Mouse (Mus musculus) heart, postnatal 4 days (tissue): ENCODE measurements around the gene Tctn1. TPM values are rescaled to one million over a fixed set of nuclear protein-coding genes. Genes with fewer than 3 reads are reported as not detected.

ENCODE experiments used
- DNase-seq: peaks from one replicate; pipeline ENCODE4 v3.0.0; 2021
- total RNA-seq, 2 experiments: library from RNA; stranded (reverse); gene quantifications; 2 replicates each; pipeline ENCODE4 v1.2.3; 2021

The Tctn1 gene
- total RNA-seq, 2 experiments from 2014 or later: 6.0 to 6.1 TPM

DNA sequence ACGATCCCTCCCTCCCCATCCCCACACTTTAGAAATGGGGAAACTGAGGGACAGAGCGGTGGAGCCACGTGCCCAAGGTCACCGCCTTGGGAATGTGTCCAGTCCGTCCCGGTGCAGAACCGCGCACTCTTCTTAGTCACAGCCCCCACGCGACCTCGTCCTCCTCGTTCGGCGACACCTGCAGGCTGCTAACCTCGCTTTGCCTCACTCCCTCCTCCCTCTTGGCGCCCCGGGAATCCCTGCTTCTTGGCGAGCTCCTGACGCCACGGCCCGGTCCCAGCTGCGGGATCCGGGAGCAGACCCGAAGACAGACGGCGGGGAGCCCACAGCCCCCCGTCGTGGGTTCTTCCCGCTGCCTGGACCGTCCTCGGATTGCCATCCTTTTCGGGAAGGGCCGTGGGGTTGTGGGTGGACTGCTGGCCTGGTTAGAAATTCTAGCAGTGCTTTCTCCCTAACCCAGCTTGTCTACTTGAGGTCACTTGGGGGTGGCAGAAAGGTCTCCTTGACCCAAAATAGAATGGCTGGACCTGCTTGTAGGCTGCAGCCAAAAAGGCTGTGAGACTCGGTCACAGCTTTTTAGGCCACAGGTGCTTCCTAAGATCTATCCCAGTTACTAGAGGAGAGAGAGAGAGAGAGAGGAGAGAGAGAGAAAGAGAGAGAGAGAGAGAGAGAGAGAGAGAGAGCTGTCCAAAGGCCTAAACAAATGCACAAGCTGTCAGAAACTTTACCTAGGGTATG lies 20.9 kb upstream of the Tctn1 start:
- DNase-seq: peak; percentile 64

DNA sequence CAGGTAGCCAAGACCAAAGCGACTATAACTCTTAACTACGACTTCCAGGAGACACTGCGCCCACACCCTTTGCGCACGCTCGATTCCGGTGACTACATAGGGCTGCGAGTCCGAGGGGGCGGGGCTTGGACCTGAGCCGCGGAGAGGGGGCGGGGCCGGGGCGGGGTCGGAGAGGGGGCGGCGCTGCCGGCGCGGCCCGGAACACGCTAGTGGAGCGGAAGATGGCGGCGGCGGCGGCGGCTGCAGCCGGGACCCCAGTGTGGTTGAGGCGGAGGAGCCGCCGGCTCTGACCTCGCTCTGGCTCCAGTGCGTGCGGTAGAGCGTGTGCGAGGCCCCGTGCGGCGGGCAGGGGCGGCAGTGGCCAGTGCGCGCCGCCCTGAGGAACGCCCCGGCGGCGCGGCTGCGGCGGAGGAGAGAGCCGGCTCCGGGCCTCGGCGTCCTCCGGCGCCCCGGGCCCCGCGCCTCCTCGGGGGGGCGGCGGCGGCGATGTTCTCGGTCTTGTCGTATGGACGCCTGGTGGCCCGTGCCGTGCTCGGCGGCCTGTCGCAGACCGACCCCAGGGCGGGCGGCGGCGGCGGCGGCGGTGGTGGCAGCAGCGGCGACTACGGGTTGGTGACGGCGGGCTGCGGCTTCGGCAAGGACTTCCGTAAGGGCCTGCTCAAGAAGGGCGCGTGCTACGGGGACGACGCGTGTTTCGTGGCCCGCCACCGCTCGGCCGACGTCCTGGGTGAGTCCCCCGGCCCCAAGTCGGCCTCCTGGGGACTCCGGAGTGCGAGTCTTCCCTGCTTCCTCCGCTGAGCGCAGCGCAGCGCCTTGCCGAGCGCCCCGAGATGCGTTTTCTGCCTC lies 20.1 kb upstream of the Tctn1 start, which contains the start of gene Pptc7:
TSS of gene Pptc7 (plus strand) at position 183 of the 846 bp plus-strand sequence.
- DNase-seq: peak; percentile 93

GRCm38 (mm10) chr5:122283828-122284182 lies 19.5 kb upstream of the Tctn1 start:
- DNase-seq: no peak

DNA sequence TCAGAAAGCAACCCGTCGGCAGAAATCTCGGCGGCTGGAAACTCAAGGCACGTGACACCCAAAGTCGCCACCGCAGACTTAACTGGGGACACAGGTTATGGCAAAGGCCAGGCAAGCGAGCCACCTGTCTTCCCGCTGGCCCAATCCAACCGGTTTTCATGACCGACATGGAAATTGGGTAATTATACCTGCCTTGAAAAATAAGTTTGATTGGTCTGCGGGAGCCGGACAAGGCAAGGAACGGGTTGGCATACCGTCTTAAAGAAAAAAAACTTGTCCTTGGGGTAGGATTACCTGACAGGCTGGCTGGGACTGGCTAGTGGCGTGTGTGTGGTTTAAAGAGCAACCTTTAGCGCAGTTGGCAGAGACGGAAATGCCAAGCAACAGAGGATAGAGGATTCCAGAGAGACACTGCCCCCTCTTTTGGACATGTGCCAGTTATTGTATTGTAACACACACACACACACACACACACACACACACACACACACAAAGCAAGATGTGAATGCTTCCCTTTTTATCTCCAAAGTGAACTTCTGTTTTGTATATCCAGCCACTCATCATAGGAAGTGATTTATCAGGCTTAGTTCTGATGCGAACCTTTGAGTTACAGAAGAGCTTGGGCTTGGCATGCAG lies 16.7 kb upstream of the Tctn1 start:
- DNase-seq: no peak

DNA sequence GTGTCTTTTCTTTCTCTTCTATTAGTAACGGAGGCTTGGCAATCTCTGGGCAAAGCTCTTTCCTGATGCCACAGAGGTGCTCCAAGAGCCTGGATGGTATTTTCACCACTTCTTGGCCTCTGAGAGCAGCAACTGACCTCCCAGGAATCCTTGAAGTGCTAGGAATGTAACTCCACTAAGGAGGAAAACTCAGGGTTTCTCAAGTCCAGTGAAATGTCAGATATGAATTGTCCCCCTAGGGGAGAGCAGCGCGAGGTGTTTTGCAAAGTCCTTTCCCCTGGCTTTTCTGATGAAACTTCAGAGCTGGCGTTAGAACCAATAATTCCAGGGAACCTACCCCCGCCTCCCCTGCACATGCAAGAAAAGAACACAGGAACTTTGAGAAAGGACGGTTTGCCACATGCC lies 16.2 kb upstream of the Tctn1 start:
- no peak for DNase-seq

DNA sequence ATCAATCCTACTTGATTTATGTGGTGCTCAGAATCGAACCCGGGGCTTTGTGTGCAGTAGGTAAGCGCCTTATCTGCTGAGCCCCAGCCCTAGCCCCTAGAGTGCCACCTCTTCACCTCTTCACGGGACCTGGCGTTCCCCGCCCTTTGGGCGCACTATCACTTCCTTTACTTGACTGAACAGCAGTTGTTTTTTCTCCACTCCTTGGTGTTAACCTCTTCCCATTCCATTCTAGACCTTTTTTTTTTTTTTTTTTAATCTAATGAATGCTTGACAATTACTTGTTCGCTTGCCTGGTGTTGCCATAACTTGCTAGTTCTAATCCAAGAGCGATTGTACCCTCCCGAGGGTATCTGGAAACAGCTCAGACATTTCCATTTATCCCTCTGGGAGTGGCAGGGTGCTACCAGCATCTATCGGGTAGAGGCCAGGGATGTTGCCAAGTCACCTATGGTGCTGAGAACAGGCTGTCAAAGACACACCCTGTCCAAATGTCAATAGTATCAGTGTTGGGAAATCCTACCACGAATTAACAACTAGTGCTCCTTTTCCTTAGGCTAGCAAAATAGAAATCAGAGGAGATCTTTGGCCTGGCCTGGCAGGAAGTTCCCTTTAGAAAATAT lies 15.7 kb upstream of the Tctn1 start:
- no peak for DNase-seq

GRCm38 (mm10) chr5:122278946-122279345 lies 14.7 kb upstream of the Tctn1 start:
- no peak for DNase-seq

DNA sequence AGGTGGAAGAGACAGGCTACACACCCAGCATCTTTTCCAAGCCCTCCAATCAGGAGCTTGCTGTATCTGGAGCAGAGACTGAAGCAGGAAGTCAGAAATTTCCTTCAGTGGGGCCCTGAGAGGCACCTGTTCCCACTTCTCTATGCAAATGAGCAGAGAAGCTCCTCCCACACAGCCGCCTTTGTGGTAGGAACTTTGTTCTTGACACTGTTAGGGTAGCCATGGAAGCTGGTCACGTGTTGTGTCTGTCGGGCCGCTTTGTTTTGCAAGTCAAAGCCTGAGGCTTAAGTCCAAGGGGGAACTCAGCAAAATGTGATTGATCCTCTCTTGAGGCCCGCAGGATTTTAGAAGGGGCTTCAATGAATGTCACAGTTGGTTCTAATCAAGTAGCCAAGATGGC lies 10.5 kb upstream of the Tctn1 start:
- no peak for DNase-seq

DNA sequence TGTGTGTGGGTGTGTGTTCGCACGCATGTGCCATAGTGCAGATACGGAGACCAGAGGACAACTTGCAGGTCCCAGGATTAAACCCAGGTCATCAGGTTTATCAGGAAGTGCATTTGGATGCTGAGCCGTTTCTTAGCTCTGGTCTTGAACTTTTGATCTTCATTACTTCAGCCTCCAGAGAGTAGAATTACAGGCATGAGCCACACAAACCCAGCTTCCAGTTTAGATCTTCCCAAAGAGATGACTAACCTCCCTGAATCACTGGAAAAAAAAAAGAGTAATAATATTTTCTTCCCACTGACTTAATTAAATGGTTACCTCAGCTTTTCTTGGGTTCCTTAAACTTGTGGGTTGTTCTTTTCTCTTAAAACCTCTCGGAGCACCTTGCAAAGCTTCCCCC lies 8.6 kb upstream of the Tctn1 start:
- DNase-seq: no peak

DNA sequence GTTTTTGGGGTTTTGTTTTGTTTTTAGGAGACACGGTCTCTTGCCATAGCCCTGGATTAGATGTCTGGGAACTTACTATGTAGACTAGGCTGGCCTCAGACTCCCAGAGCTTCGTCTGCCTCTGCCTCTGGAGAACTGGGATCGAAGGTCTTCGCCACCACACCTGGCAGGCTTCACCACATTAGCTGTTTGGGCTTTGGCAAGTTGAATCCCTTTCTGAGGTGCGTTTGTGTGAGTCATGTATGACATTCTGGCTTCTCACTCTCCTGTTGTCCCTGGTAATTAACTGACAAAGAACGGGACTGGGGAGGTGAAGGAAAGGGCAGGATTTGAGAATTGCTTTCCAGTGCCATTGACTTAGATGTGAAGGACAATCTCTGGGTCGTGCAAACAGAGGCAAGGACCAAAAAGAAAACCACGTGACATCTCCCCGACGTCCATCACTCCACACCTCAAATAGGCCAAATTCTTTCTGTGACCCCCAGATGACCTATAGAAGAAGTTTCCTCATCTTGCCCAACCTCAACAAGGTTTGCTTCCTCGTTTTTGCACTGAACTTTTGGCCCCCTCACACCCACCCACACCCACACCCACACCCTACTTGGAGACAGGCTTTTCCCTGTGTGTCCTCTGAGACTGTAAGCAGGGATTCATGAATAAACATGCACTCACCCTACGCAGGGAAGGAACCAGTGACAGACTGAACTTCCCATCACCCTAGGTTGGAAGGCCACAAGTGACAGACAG lies 4.8 kb upstream of the Tctn1 start:
- no peak for DNase-seq

DNA sequence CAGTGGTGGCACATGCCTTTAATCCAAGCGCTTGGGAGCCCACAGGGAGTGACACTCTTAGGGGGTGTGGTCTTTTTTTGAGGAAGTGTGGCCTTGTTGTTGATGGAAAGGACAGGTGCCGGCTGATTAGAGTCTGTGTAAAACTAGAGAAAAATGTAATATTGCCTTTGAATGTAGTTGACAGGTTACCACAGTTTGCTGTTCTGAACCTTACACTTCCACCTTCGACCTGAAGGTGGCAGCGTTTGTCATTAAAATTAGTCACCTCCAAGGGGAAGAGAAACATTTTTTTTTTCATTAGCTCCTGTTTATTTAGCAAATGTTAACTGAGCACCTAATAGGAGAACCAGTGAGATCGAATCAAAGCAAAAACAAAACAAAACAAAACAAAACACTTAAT lies 3.6 kb upstream of the Tctn1 start:
- DNase-seq: peak; percentile 84

DNA sequence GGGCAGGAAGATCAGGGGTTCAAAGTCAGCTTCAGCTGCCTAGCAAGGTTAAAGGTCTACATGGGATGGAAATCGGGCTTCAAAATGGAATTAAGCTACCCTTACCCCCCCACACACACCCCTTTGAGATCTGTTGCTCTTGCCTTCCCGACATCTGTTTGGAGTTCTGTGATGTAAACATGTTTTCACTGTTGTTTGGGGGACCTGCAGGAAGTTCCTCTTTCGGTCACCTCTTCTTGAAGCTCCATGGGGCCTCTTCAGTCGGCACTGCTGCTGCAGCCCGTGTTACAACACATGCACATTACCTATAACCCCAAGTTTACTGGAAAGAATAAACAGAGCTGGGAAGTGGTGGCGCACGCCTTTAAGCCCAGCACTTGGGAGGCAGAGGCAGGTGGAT lies 2.9 kb upstream of the Tctn1 start:
- DNase-seq: no peak

DNA sequence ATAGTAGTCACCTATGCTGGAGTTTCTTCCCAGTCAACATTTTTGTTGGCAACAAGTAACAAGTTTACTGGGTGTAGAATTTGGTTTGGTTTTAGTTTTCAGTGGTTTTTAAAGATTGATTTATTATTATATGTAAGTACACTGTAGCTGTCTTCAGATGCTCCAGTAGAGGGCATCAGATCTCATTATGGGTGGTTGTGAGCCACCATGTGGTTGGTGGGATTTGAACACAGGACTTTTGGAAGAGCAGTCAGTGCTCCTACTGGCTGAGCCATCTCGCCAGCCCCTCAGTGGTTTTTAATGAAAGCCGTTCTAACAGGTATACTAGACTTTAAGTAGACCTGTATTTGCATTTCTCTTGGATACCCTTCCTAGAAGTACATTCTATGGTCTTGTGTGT lies 1.7 kb upstream of the Tctn1 start:
- no peak for DNase-seq

GRCm38 (mm10) chr5:122265187-122265586 lies 927 bp upstream of the Tctn1 start:
- DNase-seq: no peak

DNA sequence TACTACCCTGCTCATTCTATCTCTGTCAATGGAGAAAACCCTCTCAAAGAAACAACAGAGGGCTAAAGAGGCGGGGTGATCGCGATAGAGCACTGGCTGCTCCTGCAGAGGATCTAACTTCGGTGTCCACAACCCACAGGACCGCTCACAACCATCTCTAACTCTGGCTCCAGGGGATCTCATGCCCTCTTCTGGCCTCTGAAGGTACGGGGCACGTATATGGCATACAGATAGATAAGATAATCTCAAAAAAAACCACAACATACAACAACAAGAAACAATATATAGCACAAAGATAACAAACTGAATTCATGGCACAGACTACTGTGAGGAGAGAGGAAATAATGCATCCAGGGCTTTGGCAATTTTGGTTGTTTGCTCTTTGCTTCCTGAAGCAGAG lies 2.2 kb downstream of the Tctn1 start:
- DNase-seq: no peak

- DNase-seq: no peak
These were observed 6.1 kb downstream of the Tctn1 start for GRCm38 (mm10) chr5:122258027-122258741.

DNA sequence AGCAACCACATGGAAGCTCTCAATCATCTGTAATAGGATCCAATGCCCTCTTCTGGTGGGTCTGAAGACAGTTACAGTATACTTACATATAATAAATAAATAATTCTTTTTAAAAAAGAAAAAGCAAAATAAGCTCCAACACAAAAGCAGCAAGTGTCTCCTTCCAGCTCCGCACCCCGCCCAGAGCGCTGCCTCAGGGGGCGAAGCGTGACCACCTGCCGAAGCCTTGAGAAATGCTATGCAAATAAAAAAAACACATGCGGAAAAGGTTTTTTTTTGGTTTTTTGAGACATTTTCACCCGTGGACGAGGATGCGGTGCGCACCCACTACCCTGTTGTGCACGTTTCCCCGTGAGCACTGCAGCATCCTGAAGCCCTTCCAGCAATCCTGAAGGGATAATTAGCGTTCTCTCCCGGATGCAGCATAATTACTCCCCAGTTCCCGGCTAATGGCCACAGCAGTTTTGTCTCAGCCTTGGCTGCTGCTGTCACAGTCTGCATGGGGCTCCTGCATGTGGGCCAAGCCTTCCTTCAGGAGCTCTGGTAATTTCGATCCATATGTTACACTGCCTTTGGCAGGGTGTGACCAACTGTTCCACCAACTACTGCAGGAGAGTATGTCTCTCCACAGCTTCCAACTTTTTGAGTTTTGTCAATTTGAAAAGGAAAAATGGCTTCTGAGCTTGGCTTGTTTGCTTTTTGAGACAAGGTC lies 12.2 kb downstream of the Tctn1 start:
- DNase-seq: no peak

DNA sequence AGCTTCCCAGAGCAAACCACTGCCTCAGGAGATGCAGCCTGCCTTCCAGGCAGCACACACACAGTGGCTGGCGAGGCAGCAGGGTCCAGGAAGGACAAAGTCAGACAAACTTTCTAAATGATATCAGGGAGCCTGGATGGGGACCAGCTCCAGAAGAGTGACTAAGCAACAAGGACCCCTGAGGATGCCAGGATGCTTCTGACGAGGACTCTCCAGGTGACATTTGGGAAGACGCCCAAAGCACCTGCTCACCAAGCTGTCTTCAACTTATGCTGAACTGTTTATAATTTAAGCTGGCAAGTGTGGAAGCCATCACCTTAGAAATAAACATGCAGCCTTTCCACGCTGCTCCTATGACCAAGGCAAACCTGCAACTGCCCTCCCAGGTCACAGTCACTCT lies 15.0 kb downstream of the Tctn1 start:
- no peak for DNase-seq

GRCm38 (mm10) chr5:122247934-122248333 lies 16.3 kb downstream of the Tctn1 start:
- DNase-seq: no peak

- DNase-seq: peak; percentile 40
These were observed 16.7 kb downstream of the Tctn1 start for GRCm38 (mm10) chr5:122247529-122247928.
